Mouse (Mus musculus) liver, adult 2 months (tissue): Measurements from ENCODE around the gene Hck.

Experiments
- CTCF ChIP-seq: fragments of 200-500 bp; IDR thresholded peaks from 2 replicates; pipeline ENCODE4 v1.5.1; 2011; ENCODE audit warnings: low read depth, low read length, control low read depth
- POLR2A ChIP-seq: fragments of 200-500 bp; IDR thresholded peaks from 2 replicates; pipeline ENCODE4 v1.6.1; 2011; ENCODE audit warnings: low read length, control low read depth; ENCODE audit not compliant: insufficient read depth; ENCODE audit errors: extremely low read depth

GRCm38 (mm10) chr2:153075961-153076360 lies 32.3 kb upstream of the Hck start:
- TF ChIP-seq POLR2A (no peak), CTCF (no peak)
